Mouse (Mus musculus) left cerebral cortex, postnatal 14 days (tissue): ENCODE measurements at regions not wholly inside any gene's neighbourhood (a gene's known extent, or its start where the extent isn't known, plus 50 kb on each side); places are given as distances from the start of the nearest gene placed in this dataset.

ENCODE experiments used
- DNase-seq, 2 experiments: peaks; one replicate each; pipeline ENCODE4 v3.0.0; 2021 to 2022; ENCODE audit warnings: low spot score in 2 of 2, mixed read lengths in 1 of 2
- intact Hi-C: fragments of 180-260 bp; cut with DNase I; formaldehyde crosslinking; loops from one replicate; pipeline ENCODE4 v1.15.1; 2025

- no peak for DNase-seq
- intact Hi-C loops: no loop called here
Measured at GRCm38 (mm10) chr19:55985518-55985917, 243.9 kb downstream of the Tcf7l2 start.

GRCm38 (mm10) chr19:55991791-55992726 is 250.4 kb downstream of the Tcf7l2 start:
- peak; percentile 50 to 85 for DNase-seq
- intact Hi-C loops: loop anchor here (5.0 kb wide), 1 partner anchor 50 kb away; no protein-coding TSS in a partner anchor

GRCm38 (mm10) chr19:55992727-55993066 is 251.1 kb downstream of the Tcf7l2 start:
- no peak for DNase-seq
- intact Hi-C loops: loop anchor here (5.0 kb wide), 1 partner anchor 50 kb away; no protein-coding TSS in a partner anchor

GRCm38 (mm10) chr19:55995721-55996120 is 254.1 kb downstream of the Tcf7l2 start:
- DNase-seq: no peak
- intact Hi-C loops: no loop called here

- DNase-seq: no peak
- intact Hi-C loops: no loop called here
Measured at GRCm38 (mm10) chr19:55998454-55999180, 257.0 kb downstream of the Tcf7l2 start.

- intact Hi-C loops: no loop called here
- no peak for DNase-seq
Measured at GRCm38 (mm10) chr19:55999409-55999808, 257.8 kb downstream of the Tcf7l2 start.

GRCm38 (mm10) chr19:56001428-56001827 is 259.8 kb downstream of the Tcf7l2 start:
- intact Hi-C loops: no loop called here
- DNase-seq: no peak

GRCm38 (mm10) chr19:56005886-56006285 is 264.3 kb downstream of the Tcf7l2 start:
- no peak for DNase-seq
- intact Hi-C loops: no loop called here

- intact Hi-C loops: no loop called here
- no peak for DNase-seq
Measured at GRCm38 (mm10) chr19:56007433-56007832, 265.8 kb downstream of the Tcf7l2 start.

- intact Hi-C loops: no loop called here
Measured at GRCm38 (mm10) chr19:56010766-56011165, 269.1 kb downstream of the Tcf7l2 start.

GRCm38 (mm10) chr19:56011292-56011691 is 269.7 kb downstream of the Tcf7l2 start:
- intact Hi-C loops: no loop called here
- DNase-seq: no peak

More at GRCm38 (mm10) chr19:56010766-56011165, 269.1 kb downstream of the Tcf7l2 start:
- no peak for DNase-seq

GRCm38 (mm10) chr19:56016548-56017346 is 270.2 kb upstream of the Habp2 start:
- intact Hi-C loops: no loop called here
- DNase-seq: no peak

GRCm38 (mm10) chr19:56017524-56017923 is 269.4 kb upstream of the Habp2 start:
- intact Hi-C loops: no loop called here
- DNase-seq: no peak

GRCm38 (mm10) chr19:56019143-56019542 is 267.8 kb upstream of the Habp2 start:
- intact Hi-C loops: no loop called here
- DNase-seq: no peak

- no peak for DNase-seq
- intact Hi-C loops: no loop called here
Measured at GRCm38 (mm10) chr19:56022348-56022747, 264.6 kb upstream of the Habp2 start.

GRCm38 (mm10) chr19:56024599-56024998 is 262.3 kb upstream of the Habp2 start:
- intact Hi-C loops: no loop called here
- no peak for DNase-seq

GRCm38 (mm10) chr19:56029428-56030281 is 257.3 kb upstream of the Habp2 start:
- peak; percentile 58 to 61 for DNase-seq
- intact Hi-C loops: no loop called here

- intact Hi-C loops: no loop called here
- no peak for DNase-seq
Measured at GRCm38 (mm10) chr19:56030401-56030925, 256.5 kb upstream of the Habp2 start.

GRCm38 (mm10) chr19:56034552-56034951 is 252.4 kb upstream of the Habp2 start:
- intact Hi-C loops: no loop called here

More at GRCm38 (mm10) chr19:56034552-56034951, 252.4 kb upstream of the Habp2 start:
- no peak for DNase-seq
